Mouse (Mus musculus) frontal cortex, postnatal 10 days (tissue): ENCODE measurements around the gene Prr14l.
"Not testable (repeated sequence)": the region's sequence is repeated elsewhere in the genome, so short reads cannot be mapped to it uniquely, and the experiment has no call there.

Experiments
- DNase-seq, 2 experiments: peaks; one replicate each; pipeline ENCODE4 v3.0.0; 2022; ENCODE audit warnings: low spot score in 2 of 2, mixed read lengths in 1 of 2

The Prr14l gene

DNA sequence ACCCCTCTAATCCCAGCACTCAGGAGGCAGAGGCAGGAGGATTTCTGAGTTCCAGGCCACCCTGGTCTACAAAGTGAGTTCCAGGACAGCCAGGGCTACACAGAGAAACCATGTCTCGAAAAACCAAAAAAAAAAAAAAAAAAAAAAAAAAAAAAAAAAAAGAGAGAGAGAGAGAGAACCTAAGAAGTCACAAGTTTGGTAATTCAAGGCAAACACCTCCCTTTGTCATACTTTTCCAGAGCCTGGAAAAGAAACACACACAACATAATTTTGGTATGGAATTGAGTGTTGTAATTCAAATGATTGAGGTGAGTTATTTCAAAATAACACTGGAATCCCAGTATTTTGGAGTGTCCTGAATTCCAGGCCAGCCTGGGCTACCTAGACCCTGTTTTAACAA lies 67.6 kb downstream of the Prr14l start:
- DNase-seq: not testable (repeated sequence)

GRCm38 (mm10) chr5:32785313-32785915 lies 68.6 kb downstream of the Prr14l start, which contains the start of gene Pisd:
TSS of gene Pisd (minus strand) at chr5:32785646.
- DNase-seq: peak; percentile 94 to 95

DNA sequence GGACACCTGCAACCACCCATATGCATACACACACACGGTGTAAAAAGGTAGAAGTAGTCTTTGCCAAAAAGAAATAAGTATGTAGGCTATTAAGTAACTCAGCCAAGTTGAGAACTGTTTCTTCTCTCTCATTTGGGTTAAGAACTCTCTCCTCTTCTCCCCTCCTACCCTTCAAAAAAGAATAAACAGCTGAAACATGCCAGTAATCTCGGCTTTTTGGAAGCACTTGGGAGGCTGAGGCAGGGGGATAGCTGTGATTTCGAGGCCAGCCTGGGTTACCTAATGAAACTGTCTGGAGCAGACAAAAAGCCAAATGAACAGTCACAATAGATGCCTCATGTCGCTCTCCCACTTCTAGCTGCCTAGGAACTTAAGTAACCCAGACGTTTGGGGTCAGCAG lies 69.3 kb downstream of the Prr14l start:
- no peak for DNase-seq

DNA sequence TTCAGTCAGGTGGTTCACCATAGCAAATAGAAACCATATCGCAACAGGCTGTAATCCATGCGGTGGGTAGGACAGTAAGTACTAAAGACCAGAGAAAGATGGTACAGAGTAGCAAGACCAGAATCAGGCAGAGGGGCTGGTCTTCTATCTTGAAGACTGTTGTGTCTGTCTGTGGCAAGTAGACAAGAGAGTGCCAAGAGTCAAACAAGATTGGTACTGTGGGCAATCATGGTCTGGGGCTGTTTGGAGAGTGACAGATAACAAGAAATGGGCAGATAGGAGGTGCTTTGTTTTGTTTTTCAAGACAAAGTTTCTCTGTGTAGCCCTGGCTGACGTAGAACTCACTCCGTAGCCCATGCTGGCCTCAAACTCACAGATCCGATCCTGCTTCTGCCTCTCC lies 72.5 kb downstream of the Prr14l start:
- no peak for DNase-seq

GRCm38 (mm10) chr5:32778168-32778567 lies 75.9 kb downstream of the Prr14l start:
- no peak for DNase-seq

- DNase-seq: no peak
Measured at GRCm38 (mm10) chr5:32772361-32772760, 81.7 kb downstream of the Prr14l start.

DNA sequence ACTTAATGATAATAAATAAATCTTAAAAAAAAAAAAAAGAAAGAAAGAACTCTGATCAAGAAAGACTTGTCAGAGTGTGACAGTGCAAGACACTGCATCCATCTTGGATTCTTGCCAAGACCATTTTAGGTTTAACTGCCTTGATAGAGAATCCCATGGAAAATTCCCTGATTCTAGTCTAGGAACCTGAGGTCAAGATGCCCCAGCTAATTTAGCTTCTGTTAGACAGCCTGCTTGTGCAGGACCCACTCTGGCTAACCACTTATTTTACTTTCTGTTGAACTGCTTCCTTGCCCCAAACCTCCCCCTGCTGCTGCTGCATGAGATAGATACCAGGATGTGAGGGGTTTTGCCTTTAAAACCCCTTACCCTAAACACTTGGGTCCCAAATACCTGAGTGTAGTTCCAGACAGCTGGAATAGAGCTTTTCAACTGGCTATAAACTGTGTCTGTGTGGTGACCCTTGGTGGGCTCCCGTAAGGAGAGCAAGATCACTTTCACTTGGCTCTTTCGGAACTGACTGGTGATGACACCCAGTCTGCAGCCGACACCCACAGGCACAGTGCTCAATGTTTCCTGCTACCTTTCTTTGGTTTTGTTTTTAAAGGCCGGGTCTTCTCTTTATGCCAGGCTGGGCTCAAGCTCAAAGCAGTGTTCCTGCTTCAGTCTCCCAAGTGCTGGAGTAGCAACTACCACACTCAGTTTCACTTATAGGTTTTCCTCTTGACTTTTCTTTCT lies 86.3 kb downstream of the Prr14l start:
- no peak for DNase-seq

- DNase-seq: no peak
Measured at GRCm38 (mm10) chr5:32767004-32767403, 87.1 kb downstream of the Prr14l start.

DNA sequence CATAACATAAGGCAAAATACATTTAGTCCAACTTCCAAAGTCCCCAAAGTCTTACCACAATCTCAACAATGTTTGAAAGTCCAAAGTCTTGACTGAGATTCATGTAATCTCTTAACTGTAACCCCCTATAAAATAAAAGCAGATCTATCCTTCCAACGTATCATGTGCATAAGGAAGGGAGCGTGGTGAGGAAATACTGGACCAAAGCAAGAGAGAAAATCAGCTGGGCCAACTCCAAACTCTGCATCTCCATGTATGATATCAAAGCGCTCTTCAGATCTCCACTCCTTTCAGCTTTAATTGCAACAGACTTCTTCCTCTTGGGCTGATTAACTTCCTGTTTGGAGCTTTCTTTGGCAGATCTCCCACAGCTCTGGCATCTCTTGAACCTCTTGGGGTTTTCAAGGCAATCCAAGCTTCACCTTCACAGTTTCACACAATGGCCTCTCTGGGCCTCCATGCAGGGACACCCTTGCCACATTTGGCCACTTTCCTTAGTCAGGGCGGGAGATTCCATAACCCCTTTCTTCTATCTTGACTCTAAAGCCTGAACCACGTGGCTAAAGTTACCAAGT lies 92.4 kb downstream of the Prr14l start:
- DNase-seq: no peak

- no peak for DNase-seq
Measured at GRCm38 (mm10) chr5:32760787-32761186, 93.3 kb downstream of the Prr14l start.

DNA sequence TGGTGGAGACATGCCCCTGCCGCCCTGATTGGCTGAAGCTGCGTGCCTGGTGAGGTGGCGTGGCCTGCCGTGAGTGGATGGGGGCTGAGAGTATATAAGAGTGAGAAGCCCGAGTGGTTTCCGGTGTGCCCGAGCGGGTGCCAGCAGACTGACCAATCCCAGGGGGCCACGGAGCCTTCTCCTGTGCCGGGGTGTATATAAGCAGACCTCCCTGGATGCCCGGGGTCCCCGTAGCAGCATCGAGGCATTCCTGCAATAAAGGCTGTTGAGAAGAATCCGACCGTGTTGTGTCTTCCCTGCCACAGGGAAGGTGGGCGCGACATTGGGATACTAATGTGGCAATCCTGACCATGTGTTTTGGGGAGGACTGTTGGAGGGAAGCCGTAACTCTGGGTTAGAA lies 93.7 kb downstream of the Prr14l start:
- DNase-seq: not testable (repeated sequence)

GRCm38 (mm10) chr5:32759662-32760061 lies 94.4 kb downstream of the Prr14l start:
- no peak for DNase-seq

DNA sequence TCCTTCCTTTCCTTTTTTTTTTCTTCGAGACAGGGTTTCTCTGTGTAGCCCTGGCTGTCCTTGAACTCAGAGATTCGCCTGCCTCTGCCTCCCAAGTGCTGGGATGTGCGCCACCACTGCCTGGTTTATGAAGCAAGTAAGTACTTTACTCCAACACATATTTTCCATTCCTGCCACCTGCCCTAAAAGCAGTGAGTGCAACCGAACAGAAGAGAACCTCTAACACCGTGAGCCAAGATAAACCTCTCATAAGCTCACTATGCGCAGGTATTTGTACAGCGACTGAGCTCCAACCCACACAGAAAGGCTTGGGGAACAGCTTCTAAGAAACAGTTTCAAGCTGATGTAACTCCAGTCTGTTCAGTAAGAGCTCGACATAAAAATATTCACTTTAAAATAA lies 97.9 kb downstream of the Prr14l start:
- DNase-seq: no peak

- no peak for DNase-seq
Measured at GRCm38 (mm10) chr5:32751736-32752135, 102.3 kb downstream of the Prr14l start.

DNA sequence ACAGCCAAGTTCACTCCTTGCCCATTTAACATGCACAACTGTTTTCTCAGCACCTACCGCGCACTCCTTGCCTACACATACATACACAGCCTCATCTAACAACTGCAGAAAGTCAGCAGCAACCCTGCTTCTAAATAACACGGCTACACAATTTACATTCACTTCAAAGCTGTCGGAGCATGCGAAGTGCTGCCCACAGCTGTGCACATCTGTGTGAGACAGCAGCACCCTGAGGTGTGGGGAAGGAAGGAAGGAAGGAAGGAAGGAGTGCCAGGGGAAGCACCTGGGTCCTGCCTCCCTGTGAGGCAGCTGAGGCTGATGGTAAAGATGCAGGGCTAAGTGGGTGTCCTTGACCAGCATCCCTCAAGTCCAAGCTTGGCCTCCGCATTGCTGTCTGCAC lies 105.1 kb downstream of the Prr14l start:
- DNase-seq: no peak

DNA sequence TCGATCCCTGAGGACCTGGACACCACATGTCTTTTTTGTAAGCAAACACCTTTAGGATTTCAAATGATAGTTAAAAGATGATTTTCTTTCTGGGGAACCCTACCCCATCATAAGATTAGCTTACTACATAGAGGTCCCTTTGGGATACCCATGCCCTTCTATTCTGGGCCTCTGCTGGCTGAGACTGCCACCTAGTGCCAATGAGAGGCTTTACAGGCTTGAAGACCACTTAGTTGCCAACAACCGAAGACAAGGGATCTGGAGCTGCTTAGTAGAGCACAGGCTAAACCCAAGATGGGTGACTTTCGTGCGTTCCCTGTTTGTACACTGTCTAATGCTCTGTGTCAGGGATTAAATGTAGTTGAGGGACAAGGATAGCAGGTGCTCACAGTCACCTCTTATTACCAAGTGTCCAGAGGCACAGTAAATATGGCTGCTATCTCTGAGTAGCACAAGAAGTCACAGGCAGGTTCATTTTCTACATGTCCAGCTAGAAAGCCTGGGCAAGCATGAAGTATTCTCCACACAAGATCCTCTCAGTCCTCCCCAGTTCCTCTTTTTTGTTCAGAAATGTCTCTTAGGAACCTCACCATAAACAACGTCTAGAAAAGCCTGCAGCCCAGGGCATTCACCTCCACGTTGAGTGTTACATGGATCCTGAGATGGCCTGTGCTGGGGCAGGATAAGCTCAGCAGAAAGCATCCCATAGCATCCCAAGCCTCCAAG lies 106.2 kb downstream of the Prr14l start:
- DNase-seq: peak in 1 of 2 experiments; percentile 55

- DNase-seq: peak; percentile 61 to 62
Measured at GRCm38 (mm10) chr5:32745705-32746655, 108.1 kb downstream of the Prr14l start.

DNA sequence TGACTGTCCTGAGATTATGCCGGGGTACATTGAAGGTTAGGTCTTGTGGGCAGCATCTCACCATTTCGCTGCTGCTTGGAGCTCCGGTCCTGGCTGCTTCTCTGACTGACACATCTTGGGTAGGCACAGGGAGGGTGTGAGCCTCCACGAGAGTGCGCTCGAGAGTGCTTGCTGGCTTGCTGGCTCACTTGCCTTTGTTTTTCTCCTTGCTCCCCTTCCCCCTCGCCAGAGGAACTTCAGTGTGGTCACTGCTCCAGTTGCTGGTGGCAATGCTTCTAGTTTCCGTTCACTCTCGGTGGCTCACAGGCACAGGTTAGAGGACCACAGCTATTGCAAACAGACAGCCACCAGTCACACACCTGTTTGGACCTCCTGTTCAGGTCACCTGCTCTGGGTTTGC lies 111.9 kb downstream of the Prr14l start:
- peak; percentile 75 to 79 for DNase-seq

GRCm38 (mm10) chr5:32741377-32741776 lies 112.7 kb downstream of the Prr14l start:
- DNase-seq: peak; percentile 37 to 56

DNA sequence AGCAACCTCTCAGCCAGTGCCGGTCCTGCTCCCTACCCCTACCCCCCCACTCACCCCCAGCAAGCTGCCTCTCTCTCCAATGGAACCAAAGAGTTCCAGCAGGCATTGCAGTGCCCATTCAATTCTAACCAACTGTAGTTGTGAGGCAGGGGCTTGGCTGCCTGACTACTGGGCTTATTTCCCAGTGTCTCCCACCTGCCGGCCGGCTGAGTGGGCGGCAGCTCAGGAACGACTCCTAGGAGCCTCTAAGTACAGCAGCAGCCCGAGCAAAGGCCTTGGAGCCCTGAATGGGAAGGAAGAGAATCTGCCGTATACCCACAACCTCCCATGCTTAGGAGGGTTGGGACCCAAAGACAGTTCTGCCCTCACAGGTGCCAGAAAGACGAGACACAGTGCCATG lies 113.2 kb downstream of the Prr14l start:
- DNase-seq: not testable (repeated sequence)

GRCm38 (mm10) chr5:32740138-32740537 lies 113.9 kb downstream of the Prr14l start:
- DNase-seq: no peak
